Mouse (Mus musculus): ENCODE results near the gene Zyg11b. TPM values are rescaled to one million over a fixed set of nuclear protein-coding genes. Genes with fewer than 3 reads are reported as not detected.

Gene Zyg11b
- total RNA-seq, 2 experiments from 2014 or later, result 44.6 to 51.1 TPM

- no peak for DNase-seq
Observed at GRCm38 (mm10) chr4:108192821-108193323, 108.0 kb downstream of the Zyg11b start.

DNA sequence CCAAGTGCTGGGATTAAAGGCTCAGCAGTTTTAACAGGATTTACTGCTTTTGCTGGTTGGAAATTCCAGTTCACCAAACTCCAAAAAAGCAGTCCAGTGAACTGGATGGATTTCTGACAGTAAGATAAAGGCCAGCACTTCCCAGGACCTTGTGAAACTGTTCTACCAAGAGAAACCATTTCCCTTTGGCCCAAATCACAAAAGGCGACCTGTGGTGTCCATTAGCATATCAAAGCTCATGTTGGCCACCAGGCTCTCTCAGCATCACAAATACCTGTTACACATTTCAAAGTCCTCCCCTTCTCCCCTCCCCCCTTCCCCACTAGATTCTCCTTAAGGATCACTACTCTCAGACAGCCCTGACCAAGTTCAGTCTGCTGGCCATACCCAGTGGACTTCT is 118.6 kb downstream of the Zyg11b start:
- DNase-seq, result no peak

Other genes starting within 250 kb of the Zyg11b start
- 10 to 100 TPM in 1 of 2 experiments, 1 to 10 TPM in 1; 7.2 to 12.6 TPM for gene Podn, start 204.7 kb downstream of the Zyg11b start, total RNA-seq (2021)
- gene Scp2, start 156.1 kb downstream of the Zyg11b start, total RNA-seq (2021), result 100 to 1,000 TPM; 152 to 156 TPM
- gene Echdc2, start 135.7 kb downstream of the Zyg11b start, total RNA-seq (2021), result 1 to 10 TPM; 4.6 to 5.4 TPM
- under 1 TPM; 0.33 to 0.78 TPM for gene Zyg11a, start 83.0 kb downstream of the Zyg11b start, total RNA-seq (2021)
- 10 to 100 TPM; 33.6 to 35.4 TPM for gene Coa7, start 27.0 kb upstream of the Zyg11b start, total RNA-seq (2021)
- gene Shisal2a, start 82.3 kb upstream of the Zyg11b start, total RNA-seq (2021), result not detected
- gene Gpx7, start 105.9 kb upstream of the Zyg11b start, total RNA-seq (2021), result 1 to 10 TPM; 7.0 to 7.9 TPM
- 10 to 100 TPM; 10.8 to 14.8 TPM for gene Tut4, start 158.3 kb upstream of the Zyg11b start, total RNA-seq (2021)